Mouse (Mus musculus) kidney, postnatal 14 days (tissue): ENCODE measurements around the gene Foxr1.
"Not testable (repeated sequence)": the region's sequence is repeated elsewhere in the genome, so short reads cannot be mapped to it uniquely, and the experiment has no call there.

Experiments used
- DNase-seq: peaks from one replicate; pipeline ENCODE4 v3.0.0; 2022; ENCODE audit warnings: mixed read lengths

Gene Foxr1

GRCm38 (mm10) chr9:44412781-44413180 lies 28.2 kb downstream of the Foxr1 start:
- DNase-seq = no peak

- DNase-seq = no peak
Observed at GRCm38 (mm10) chr9:44412306-44412705, 28.6 kb downstream of the Foxr1 start.

DNA sequence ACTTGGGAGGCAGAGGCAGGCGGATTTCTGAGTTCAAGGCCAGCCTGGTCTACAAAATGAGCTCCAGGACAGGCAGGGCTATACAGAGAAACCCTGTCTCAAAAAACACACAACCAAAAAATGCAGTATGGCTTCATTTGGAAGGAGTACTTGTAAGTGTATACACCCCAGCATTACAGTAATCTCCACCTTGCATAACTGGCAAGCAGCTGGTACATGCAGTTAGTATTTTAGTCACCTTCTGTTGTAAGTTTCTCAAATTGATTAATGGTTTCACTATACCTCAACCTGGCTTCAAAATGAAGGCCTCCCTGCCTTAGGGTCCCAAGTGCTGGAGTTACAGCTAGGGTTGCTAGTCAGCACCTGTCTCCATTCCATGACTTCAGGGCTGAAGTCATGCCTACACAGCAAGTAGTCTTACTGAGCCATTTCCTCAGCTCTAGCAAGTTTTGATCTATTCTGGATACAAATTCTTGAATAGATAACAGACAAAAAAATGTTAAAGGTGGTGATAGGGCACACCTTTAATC lies 29.3 kb downstream of the Foxr1 start:
- DNase-seq = no peak

DNA sequence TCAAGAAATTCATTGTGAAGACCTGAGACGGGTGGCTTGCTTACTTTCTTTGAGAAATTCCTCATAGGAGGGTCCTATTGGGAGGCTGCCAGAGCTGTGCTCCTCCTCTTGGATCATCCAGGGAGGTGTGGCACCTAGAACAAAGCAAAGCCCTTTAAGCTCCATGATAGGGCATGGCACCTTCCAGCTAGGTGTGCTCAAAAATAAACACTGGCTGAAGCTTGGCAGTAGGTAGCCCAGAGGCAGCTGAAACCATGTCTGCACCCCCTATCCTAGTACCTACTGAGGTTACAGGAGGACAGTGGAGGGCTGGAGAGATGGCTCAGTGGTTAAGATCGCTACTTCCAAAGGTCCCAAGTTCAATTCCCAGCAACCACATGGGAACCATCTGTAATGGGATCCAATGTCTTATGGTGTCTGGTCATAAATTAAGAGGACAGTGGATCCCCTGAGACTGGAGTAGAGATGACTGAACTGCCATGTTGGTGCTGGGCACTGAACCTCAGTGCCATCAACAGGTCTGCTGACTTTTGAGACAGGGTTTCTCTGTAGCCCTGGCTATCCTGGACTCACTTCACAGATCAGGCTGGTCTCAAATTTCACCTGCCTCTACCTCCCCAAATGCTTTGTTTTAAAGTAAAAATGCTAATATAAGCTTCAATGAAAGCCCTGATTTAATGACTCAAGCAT lies 30.1 kb downstream of the Foxr1 start:
- DNase-seq = no peak

- DNase-seq = not testable (repeated sequence)
Observed at GRCm38 (mm10) chr9:44408693-44409092, 32.2 kb downstream of the Foxr1 start.

- no peak for DNase-seq
Observed at GRCm38 (mm10) chr9:44407752-44408097, 33.2 kb downstream of the Foxr1 start.

- DNase-seq = peak; percentile 95
Observed at GRCm38 (mm10) chr9:44406906-44407751, 33.8 kb downstream of the Foxr1 start, which contains the start of the genes Rps25 and Trappc4. TSS of gene Rps25 (plus strand) at chr9:44407139. TSS of gene Trappc4 (minus strand) at chr9:44407600.

GRCm38 (mm10) chr9:44405011-44405410 lies 35.9 kb downstream of the Foxr1 start:
- no peak for DNase-seq

DNA sequence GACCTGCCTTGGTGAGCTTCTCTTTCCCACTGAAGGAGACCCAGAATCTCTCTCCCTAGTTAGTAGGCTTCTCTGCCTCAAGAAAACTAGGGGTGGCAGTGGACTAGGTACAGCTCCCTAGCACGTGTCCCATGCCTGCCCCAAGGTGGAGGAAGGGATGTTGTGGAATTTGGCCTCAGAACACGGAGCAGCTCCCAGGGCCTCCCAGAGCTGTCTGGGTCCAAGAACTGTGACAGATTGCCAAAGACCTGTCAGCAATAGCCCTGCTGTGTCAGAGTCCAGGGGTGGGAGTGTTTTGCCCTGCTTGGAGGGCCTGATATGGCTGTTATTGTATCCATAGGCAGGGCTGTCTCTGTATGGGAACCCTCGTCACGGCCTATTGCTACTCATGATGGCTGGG lies 39.9 kb downstream of the Foxr1 start:
- DNase-seq = peak; percentile 82

GRCm38 (mm10) chr9:44399795-44400114 lies 41.2 kb downstream of the Foxr1 start:
- DNase-seq = peak; percentile 33

GRCm38 (mm10) chr9:44399114-44399794 lies 41.7 kb downstream of the Foxr1 start:
- DNase-seq = no peak

DNA sequence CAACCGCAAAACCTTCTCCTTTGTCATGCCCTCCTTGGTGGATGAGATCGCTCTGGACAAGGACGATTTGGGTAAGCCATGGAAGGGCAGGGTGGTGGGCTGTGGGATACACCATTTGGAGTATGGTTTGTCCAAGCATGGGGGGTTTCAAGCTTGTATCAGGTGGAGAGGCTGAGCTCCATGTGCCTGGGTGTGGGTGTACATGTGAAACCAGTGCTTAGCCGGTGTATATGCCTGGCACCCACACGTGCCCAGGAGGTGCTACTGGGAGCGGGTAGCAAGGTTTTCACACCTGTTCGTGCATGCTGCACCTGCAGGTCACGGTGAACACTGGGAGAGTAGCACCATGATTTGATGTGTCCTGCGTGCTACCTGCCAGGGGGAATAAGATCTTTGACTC lies 42.4 kb downstream of the Foxr1 start:
- DNase-seq = no peak

DNA sequence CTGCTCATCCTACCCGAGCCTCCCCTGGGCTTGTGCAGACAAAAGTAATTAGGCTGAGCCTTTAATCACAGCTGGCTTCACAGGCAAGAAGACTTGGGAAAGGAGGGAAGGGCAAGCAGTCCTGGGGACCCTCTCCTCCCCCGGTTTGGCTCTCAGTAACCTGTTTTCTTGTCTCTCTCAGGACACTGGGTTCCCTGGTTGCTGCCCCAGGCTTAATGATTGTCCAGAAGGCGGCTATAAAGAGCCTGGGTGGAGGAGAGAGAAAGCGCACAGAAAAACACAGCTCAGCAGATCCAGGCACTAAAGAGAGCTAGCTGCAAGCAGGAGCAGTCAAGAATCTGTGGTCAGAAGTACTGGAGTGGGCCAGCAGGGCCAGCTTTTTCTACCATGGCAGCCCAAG lies 42.8 kb downstream of the Foxr1 start:
- peak; percentile 88 for DNase-seq

DNA sequence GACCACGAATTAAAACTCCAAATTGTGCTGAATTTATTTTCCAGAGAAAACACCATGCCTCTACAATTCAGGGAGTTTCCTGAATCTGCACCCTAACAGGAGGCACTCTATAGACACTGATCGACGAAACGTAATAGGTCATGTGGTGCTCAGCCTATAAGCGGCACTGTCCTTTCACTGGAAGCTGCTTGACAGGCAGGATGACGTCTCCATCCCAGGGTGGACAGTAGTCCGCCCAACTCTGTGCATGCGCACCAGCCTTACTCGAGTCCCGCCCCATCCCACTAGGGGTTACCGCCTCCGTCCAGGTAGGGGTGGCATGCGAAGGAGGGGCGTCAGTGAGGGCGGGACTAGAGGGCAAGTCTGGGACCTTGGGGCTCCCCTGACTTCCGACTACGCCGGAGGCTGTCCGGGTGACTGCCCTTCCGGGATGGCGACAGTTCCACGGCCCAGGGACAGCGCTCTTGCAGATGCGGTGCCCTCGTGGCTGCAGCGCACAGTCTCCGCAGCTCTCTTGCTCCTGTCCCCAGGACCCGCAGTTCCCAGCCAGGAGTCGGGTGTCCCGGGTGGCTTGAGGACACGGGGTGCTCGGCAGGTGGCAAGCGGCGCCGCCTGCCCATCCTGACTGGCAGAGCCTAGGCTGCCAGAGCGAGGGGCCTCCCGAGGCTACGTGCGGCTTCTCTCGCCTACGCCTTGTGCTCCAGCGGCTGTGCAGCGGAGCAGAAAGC lies 44.1 kb downstream of the Foxr1 start, which contains the start of gene Slc37a4:
TSS of gene Slc37a4 (plus strand) at position 169 of the 728 bp plus-strand sequence.
- DNase-seq = peak; percentile 97

DNA sequence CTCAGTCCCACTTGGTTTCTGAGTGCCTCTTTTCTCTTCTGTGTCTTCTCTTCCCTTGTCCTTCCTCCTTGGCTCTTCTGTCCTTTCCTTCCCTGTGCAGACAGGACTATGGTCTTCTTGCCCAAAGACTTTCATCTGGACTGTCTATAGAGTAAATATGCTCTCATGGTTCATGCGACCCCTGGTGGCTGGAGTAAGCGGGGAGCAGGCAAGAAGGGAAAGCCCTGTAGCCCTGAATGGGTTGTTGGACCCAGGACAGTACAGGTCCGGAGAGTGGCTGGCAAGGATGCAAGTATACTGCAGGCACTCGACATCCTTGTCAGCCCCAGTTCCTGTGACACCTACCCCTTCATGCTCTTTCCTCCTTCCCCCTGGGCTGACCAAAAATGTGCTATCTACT lies 49.5 kb downstream of the Foxr1 start:
- peak; percentile 78 for DNase-seq

- peak; percentile 63 for DNase-seq
Observed at GRCm38 (mm10) chr9:44389273-44389672, 51.7 kb downstream of the Foxr1 start.

DNA sequence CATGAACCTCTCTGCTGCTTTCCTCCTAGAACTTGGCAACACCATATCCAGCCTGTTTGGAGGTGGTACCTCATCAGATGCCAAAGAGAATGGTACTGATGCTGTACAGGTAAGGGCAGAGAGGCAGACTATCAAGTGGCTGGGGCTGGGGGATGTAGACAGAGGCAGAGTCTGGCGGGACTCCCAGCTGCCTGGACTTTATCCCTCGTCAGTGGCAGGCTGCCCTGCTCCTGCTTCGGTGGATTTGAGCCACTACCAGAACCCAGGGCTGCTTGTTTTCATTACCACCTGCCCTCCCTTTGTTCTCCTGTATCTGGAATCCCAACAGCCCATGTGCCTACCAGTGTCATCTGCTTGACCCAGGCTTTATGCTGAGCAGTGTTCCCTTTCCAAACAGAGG lies 53.7 kb downstream of the Foxr1 start:
- DNase-seq = peak; percentile 34

DNA sequence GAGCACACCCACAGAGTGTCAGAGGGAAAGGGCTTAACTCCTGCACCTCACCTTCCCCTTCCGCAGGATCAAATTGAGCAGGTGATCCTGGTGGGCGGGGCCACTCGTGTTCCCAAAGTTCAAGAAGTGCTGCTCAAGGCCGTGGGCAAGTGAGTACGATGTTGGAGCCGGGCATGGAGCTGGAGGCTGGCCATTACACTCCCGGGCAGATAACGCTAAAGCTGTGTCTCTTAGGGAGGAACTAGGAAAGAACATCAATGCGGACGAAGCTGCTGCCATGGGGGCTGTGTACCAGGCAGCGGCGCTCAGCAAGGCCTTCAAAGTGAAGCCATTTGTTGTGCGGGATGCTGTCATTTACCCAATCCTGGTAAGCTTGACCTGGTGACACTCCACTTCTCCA lies 56.3 kb downstream of the Foxr1 start:
- no peak for DNase-seq
